Mouse (Mus musculus): ENCODE results near the gene Atp4b. TPM values are rescaled to one million over a fixed set of nuclear protein-coding genes. Genes with fewer than 3 reads are reported as not detected.

Atp4b gene
- total RNA-seq (2023), result not detected

DNA sequence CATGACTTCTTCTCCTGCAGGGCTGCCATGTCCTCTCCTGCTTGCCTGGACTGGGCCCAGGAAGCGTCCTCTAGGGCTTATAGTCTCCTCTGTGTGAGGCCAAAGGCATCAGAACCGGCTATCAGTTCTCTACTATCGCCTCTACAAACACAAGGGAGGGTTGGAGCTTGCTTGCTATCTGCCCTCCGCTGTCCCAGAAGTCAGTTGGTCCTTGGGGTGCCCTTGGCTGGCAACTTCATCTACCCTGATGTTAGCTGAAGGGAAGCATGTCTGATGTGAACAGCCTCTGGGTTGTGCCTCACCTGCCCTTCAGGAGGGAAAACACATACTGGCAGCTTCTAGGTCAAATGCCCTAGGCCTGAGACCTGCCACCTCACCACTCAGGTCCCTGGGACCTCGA, at the start of gene Atp4b:
Atp4b (minus strand) TSS at position 101 of the 400 bp plus-strand sequence.

DNA sequence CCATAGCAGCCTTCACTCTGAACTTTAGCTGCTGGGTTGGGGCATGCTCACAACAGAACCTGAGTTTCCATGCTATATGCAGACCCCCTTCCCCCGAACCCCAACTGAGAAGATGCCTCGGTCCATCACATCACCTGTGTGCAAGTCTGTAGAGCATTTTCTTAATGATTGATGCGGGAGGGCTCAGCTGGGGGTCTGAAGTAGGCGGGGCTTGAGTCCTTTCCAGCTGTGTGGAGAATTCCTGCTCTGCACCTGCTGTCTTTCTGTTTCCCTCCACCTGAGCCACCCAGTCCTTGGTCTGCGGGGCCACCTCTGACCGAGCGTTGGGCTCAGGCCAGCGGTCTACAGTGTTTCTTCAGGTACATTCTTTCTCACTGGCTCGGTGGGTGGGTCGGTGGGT, 38.3 kb upstream of the Atp4b start, which contains the start of gene Tmem255b:
Tmem255b (plus strand) TSS at position 301 of the 400 bp plus-strand sequence.

DNA sequence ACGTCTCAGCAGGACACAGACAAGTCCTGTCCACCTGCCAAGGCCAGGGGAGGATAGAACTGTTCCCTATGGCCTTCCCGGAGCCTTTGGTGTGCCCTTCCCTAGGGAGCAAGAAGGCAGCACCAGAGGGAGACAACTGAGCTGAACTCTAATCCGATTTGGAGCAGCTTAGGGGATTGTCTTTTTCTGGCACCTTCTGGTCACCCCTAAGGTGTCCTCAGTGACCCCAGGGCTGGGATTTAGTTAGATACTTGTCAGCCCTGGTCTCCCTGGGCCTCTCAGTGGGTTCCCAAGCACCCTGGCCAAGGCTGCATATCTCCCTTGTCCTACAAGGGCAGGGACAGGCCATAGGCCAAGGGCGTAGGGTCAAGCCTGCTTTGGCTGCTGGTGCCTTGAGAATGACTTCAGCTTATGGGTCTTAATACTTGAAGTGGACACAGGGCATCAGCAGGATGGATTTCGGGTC, 8.1 kb upstream of the Atp4b start, which contains the start of gene Grk1:
Grk1 (plus strand) TSS at position 416 of the 466 bp plus-strand sequence.

DNA sequence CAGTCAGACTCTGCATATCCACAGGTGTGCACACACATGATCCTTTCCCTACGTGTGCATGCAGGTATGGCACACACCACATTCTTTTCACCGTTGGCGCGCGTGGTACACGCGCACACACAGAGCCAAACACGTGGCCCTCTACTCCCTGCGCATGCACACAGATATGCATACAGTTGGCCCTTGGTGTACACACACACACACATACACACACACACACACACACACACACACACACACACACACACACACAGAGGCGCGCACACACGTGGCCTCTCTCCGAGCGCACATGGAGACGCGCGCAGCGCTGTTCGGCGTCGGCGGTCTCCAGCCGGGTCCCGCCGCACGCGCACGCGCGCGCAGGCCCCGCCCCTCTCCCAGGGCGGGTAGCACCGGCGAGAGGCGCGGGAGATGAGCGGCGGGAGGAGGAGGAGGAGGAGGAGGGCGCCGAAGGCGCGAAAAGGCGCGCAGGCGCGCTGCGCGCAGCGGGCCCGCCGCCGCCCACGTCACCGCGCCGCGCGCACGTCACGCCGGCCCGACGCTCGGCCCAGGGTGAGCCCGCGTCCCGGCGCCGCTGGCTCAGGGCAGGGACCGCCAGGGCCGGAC, 58.3 kb downstream of the Atp4b start, which contains the start of gene Tfdp1:
Tfdp1 (plus strand) TSS at position 497 of the 606 bp plus-strand sequence.

Other genes starting within 250 kb of the Atp4b start
- gene Lamp1, start 237.7 kb downstream of the Atp4b start, total RNA-seq (2023), result 10 to 100 TPM; 92.5 to 93.2 TPM
- gene Grtp1, start 196.2 kb downstream of the Atp4b start, total RNA-seq (2023), result not detected
- gene Adprhl1, start 142.7 kb downstream of the Atp4b start, total RNA-seq (2023), result not detected
- 10 to 100 TPM; 19.1 to 20.2 TPM for gene Dcun1d2, start 108.7 kb downstream of the Atp4b start, total RNA-seq (2023)
- gene Tmco3, start 108.6 kb downstream of the Atp4b start, total RNA-seq (2023), result 10 to 100 TPM; 23.0 to 23.5 TPM
- gene Tfdp1, start 58.1 kb downstream of the Atp4b start, total RNA-seq (2023), result 10 to 100 TPM; 40.2 to 47.1 TPM
- not detected for gene Grk1, start 8.3 kb upstream of the Atp4b start, total RNA-seq (2023)
- gene Tmem255b, start 38.4 kb upstream of the Atp4b start, total RNA-seq (2023), result not detected
- gene Gas6, start 97.7 kb upstream of the Atp4b start, total RNA-seq (2023), result not detected
- gene 1700029H14Rik, start 165.6 kb upstream of the Atp4b start, total RNA-seq (2023), result 10 to 100 TPM in 1 of 2 experiments, 1 to 10 TPM in 1; 4.5 to 11.7 TPM

Data from T-cell, adult 66 days (primary cell).